Mouse (Mus musculus): ENCODE measurements around the gene Tbccd1. TPM values are rescaled to one million over a fixed set of nuclear protein-coding genes. Genes with fewer than 3 reads are reported as not detected.
A peak's percentile ranks its signal among the peaks of the same experiment; 100 is the strongest.

Gene Tbccd1
- total RNA-seq, 2 experiments from 2014 or later, result 11.9 to 14.6 TPM

GRCm38 (mm10) chr16:22767405-22767804, 90.1 kb downstream of the Tbccd1 start:
- Histone ChIP-seq H3K4me3 (no peak overlapping the region), H3K27ac (no peak overlapping the region)
- intact Hi-C loops (cut with DNase I), result no loop called here
- TF ChIP-seq CTCF (IDR thresholded peaks at IDR 0.05), result peak; percentile 29
- no peak for DNase-seq (ENCODE audit: extremely low spot score in 1 of 2, low spot score in 2 of 2)

- intact Hi-C loops (cut with DNase I), result no loop called here
- no peak for DNase-seq (ENCODE audit: extremely low spot score in 1 of 2, low spot score in 2 of 2)
- Histone ChIP-seq H3K4me3 (no peak overlapping the region), H3K27ac (no peak overlapping the region)
- TF ChIP-seq CTCF (IDR thresholded peaks at IDR 0.05), result no peak
These were observed 90.7 kb downstream of the Tbccd1 start for GRCm38 (mm10) chr16:22766738-22767211.

- no peak overlapping the region for H3K4me3 ChIP-seq
- no peak for DNase-seq (ENCODE audit: extremely low spot score in 1 of 2, low spot score in 2 of 2)
- H3K27ac ChIP-seq, result no peak overlapping the region
- TF ChIP-seq CTCF (IDR thresholded peaks at IDR 0.05), result no peak
- intact Hi-C loops (cut with DNase I), result no loop called here
These were observed 91.9 kb downstream of the Tbccd1 start for GRCm38 (mm10) chr16:22765531-22765930.

Other genes starting within 250 kb of the Tbccd1 start
- gene Dgkg, start 200.4 kb downstream of the Tbccd1 start, total RNA-seq (2021), result 10 to 100 TPM; 63.3 to 64.0 TPM
- not detected for gene Crygs, start 46.1 kb downstream of the Tbccd1 start, total RNA-seq (2021)
- gene Dnajb11, start 176 bp upstream of the Tbccd1 start, total RNA-seq (2021), result 10 to 100 TPM; 61.2 to 67.2 TPM
- gene Ahsg, start 33.6 kb upstream of the Tbccd1 start, total RNA-seq (2021), result not detected
- gene Fetub, start 60.7 kb upstream of the Tbccd1 start, total RNA-seq (2021), result not detected
- gene Hrg, start 93.4 kb upstream of the Tbccd1 start, total RNA-seq (2021), result not detected
- gene Kng2, start 171.8 kb upstream of the Tbccd1 start, total RNA-seq (2021), result not detected
- gene Kng1, start 200.2 kb upstream of the Tbccd1 start, total RNA-seq (2021), result not detected
- 100 to 1,000 TPM; 838 to 905 TPM for gene Eif4a2, start 249.8 kb upstream of the Tbccd1 start, total RNA-seq (2021)